Mouse (Mus musculus): ENCODE measurements around the gene Anks1.

Anks1 gene

DNA sequence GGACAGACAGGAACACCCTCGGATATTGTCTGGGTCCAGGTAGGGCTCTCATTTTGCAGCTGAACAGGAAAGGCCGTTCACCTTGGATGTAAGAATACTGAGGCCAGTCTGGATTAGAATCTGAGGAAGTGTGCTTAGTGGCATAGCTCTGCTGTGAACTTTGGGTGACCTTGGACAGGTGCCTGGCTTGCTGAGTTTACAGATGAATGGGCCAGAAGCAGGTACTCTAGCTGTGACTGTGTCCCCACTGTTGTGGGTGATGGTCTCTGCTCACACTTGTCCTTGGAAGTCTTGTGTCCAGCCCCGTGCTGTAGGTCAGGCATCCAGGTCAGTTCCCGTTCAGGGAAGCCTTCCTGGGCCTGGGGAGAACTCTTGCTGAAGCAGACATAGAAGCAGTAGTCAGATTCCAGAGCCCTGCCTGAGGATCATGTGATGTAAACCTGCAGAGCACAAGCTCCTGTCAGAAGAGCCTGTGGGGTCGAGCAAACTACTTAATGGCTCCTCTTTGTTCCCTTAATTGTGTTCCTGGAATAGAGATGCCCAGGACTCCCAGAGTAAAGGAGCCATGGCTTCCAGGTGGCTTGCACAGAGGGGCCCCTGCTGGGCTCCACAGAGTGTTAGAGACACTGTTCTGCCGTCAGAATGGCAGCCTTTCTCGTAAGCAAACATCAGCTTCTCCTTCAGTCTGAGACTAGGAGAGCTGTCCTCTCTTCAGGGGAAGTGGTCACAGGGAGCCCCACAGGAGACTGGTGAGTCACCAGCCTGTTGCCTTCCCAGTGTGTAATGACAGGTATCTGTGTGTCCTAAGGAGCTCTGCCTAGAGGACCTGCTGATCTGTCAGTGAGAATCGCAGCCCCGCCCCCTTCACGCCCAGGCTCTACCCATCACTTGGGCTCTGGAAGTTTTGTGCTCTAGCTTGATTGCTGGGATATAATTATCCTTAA, 85.2 kb downstream of the Anks1 start:
- in situ Hi-C loops (cut with MboI, MseI) = no loop called here

DNA sequence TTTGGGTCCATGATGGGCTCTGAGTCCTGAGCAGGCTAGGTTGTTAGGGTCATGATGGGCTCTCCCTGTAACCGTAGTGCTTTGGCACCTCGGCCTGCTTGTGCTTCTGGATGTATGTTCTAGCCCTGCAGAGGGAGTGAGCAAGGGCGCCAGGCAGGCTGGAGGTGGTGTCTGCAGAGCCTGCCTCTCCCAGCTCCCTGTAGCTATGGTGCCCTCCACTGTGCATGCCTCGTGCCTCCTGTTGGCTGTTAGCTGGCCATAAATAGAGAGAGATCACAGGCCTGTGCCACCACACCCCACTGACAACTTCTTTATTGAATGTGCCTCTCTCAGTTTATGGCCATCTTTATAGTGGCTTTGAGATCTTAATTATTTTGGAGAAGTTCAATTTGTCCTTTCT, 87.2 kb downstream of the Anks1 start:
- in situ Hi-C loops (cut with MboI, MseI) = no loop called here

DNA sequence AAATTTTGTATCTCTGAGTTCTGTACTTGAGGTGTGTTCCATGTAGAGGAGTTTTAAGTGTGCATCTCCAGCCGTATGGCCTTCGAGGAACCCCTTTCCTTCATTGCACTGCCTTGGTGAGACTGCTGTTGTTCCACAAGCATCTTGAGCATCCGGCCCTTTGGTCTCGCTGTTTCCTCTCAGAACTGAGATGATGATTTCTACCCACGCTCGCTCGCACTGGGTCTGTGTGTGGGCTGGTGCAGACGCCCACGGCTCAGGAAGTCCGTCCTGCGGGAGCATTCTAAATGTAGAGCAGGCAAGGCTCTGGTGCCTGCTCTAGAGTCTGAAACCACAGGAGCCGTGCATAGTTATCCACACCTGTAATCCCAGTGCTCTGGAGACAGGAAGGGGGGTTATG, 88.1 kb downstream of the Anks1 start:
- in situ Hi-C loops (cut with MboI, MseI) = no loop called here

DNA sequence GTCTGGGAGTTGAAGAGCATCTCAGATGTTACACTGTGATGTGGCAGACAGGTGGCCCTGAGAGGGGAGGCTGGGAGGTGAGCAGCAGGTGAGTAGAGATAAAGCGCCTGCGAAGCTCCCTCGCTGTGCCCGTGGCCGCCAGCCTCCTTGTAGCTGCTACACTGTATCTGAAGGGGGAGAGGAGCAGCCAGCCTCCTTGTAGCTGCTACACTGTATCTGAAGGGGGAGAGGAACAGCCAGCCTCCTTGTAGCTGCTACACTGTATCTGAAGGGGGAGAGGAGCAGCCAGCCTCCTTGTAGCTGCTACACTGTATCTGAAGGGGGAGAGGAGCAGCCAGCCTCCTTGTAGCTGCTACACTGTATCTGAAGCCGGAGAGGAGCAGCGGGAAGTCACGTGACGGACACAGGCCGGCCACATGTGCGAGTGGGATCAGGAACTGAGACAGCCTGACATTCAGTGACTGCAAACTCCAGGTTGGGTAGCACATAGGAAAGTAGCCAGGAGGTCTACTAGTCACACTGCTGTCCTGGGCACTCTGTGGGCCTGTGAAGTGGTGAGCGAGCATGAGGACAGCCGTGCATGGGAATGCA, 90.7 kb downstream of the Anks1 start:
- in situ Hi-C loops (cut with MboI, MseI) = loop anchor here in 1 of 2 experiments (25.0 kb wide), 1 partner anchor 1438 kb away; no protein-coding TSS in a partner anchor

DNA sequence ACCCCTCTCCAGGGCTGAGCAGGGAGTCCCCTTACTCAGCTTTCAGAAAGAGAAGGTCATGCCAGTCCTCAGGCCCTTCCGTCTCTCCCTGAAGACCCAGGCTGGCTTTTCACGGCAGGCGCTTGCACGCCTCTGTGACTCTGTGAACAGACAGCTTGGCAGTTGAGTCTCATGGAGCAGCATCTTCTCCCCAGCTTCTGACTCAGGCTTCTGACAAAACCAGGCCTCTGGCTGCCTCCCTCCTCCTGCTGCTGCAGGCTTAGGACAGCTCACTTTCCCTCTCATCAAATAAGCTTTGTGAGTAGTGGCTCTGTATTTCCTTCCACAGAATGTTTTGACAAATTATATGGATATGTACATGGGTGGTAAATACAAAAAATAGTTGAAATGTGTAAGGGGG, 91.3 kb downstream of the Anks1 start:
- in situ Hi-C loops (cut with MboI, MseI) = loop anchor here in 1 of 2 experiments (25.0 kb wide), 1 partner anchor 1437 kb away; no protein-coding TSS in a partner anchor

DNA sequence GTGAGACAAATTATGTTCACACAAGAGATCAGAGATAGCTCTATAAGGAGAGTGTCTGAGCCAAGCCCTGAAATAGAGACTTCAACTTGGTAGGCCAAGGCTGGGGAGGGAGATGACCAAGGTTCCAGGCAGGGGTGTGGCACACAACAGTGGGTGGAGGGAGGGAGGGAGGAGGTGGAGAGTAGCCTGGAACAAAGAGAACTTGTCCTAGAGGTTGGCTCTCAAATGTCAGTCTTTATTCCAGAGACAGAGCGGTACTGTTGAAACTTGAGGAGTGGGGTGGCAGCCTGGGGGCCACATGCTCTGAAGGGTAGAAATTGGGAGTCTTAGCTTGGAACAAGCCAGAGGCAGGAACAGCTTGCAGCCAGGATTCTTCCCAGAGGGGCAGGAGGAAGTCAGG, 91.7 kb downstream of the Anks1 start:
- in situ Hi-C loops (cut with MboI, MseI) = loop anchor here in 1 of 2 experiments (25.0 kb wide), 1 partner anchor 1436 kb away; no protein-coding TSS in a partner anchor

DNA sequence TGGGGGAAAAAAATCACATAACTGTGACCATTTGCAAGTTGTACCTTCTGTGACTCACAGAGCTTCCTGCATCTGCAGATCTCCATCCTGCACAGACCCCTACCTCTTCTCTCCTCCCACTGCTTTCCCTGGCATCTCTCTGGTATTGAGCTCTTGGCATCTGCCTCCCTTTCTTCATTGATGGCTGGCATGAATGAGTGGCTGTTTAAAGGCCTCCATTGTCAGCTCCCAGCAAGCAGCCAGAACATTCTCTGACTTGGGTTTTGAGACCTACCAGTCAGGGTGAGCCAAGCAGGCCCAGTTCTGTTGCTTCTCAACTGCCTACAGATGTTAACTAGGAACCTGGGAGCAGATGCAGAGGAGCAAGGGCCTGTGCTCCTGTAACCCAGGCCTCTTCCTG, 96.3 kb downstream of the Anks1 start:
- in situ Hi-C loops (cut with MboI, MseI) = loop anchor here in 1 of 2 experiments (25.0 kb wide), 1 partner anchor 1432 kb away; no protein-coding TSS in a partner anchor

DNA sequence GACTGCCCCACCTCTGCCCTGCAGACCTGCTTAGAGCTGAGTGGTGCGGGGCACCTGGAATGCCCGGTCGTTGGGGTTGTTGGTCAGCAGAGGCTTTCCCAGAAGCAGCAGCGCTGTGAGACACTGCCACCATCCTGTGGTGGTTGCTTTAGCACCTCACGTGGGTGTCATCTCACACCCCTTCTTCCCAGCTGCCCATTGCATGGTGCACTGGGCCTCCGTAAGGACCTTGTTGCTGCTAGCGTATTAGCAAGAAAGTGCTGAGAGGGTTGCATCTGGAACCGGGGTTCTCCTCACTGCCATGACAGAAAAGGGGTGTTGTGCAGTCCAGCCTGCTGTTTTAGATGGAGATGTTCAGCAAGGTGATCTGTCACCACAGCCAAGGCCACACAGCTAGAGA, 97.1 kb downstream of the Anks1 start:
- in situ Hi-C loops (cut with MboI, MseI) = loop anchor here in 1 of 2 experiments (25.0 kb wide), 1 partner anchor 1431 kb away; no protein-coding TSS in a partner anchor

DNA sequence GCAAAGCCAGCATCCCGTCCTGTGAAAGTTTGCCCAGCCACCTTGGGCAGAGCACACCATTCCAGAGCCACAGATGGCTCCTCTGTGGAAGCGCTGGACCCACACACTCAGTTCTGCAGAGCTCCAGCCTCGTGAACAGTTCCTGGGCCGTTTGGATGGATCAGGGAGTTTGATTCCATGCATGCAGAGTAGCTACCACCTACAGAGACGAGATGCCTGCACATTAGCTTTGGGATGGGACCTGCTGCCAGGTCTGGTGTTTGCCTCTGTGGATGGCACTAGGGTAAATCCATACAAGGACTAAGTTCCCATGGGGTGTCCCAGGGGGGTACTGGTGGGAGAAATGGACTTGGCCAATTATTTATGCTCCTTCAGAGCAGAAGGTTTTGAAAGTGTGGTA, 97.5 kb downstream of the Anks1 start:
- in situ Hi-C loops (cut with MboI, MseI) = loop anchor here in 1 of 2 experiments (25.0 kb wide), 1 partner anchor 1431 kb away; no protein-coding TSS in a partner anchor

DNA sequence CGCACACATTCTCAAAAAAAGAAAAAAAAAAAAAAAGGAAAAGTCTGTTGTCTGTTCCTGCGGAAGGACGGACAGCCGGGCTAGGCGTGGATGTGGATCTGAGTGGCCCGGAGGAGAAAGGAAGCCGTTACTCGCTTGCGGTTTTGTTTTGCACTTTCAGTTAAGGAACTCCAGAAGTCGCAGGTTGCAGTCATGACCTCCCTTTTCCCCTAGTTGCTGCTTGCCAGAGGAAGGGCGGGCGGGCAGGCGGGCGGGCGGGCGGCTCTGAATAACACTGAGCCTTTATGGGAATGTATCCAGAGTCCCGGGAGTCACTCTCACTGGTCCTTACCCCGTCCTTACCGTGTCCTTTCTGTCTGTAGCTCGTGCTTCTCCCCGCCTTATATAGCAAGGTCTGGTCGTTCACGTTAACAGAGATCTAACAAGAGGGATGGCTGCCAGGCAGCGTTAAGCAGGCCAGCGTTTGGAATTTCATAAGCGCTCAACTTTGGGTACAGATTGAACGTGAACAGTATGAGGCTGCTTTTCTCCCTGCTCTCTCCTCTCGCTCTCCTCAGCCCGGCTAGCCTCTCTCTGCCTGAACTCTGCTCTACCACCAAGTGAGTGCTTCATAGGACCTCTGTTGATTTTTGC, 98.2 kb downstream of the Anks1 start:
- in situ Hi-C loops (cut with MboI, MseI) = loop anchor here in 1 of 2 experiments (25.0 kb wide), 1 partner anchor 1430 kb away; no protein-coding TSS in a partner anchor

DNA sequence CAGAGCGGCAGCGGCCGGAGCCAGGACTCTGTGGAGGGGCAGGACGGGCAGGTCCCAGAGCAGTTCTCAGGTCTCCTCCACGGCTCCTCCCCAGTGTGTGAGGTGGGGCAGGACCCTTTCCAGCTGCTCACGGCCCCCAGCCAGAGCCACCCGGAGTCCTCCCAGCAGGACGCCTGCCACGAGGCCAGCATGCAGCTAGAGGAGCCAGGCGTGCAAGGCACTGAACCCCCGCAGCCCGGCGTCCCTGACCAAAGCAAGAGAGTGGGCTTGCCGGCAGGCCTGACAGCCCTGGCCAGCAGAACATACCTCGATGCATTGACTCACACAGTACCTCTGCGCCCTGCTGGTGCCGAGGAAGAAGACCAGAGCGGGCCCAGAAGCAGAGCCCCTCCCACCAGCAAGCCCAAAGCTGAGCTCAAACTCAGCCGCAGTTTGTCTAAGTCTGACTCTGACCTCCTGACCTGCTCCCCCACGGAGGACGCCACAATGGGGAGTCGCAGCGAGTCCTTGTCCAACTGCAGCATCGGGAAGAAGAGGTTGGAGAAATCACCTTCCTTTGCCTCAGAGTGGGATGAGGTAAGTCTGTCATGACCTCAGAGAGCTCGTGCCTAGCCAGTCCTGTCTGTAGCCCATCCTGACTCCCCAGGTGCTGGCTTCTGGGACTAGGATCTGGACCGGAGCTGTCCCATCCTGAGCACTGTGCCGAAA, 98.9 kb downstream of the Anks1 start:
- in situ Hi-C loops (cut with MboI, MseI) = loop anchor here in 1 of 2 experiments (25.0 kb wide), 1 partner anchor 1429 kb away; no protein-coding TSS in a partner anchor

DNA sequence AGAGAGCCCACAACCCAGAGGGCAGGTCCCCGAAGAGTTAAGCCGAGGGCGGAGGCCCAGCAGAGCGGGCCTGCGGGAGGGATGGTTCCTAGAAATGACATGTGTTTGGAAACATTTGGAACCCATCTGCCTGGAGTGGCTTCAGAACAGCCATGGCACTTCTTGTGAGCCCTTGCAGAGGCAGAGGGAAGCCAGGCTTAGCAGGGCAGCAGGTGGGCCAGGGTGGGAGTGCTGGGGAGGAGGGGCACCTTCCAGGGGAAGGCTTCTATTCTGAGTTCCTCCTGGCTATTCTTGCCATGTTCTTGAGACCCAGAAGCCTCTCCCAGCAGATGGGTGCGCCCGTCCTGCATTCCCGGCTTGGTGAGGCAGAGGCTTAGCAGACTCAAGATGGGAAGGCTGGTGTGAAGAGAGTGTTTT, 99.5 kb downstream of the Anks1 start:
- in situ Hi-C loops (cut with MboI, MseI) = loop anchor here in 1 of 2 experiments (25.0 kb wide), 1 partner anchor 1429 kb away; no protein-coding TSS in a partner anchor

DNA sequence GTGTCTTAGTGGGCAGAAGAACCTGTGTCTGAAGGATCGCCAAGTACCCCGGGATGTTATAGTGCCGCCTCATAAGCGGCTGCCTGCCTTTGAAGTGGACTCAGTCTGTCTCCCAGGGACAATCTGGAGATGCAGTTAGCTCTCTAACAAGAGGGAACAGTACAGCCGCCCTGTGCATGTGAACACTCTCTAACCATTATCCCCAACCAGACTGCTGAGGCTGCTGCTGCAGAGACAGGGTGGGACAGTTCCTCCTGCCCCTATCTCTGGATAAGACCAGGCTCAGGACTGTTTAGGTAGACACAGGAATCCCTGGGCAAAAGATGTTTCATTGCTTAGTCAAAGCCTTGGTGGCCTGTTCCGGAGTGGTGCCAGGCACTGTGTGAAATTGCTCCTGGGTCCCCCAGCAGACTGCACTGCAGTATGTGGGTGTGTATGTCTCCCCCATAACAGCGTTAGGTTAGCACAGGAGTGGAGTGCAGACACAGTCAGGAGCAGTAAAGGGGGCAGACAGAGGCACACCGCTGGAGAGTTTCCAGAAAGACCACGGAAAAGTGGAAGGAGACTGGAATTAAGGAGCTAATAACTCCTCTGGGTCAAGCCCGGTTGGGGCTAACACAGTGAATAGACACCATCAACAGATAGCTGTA, 100.1 kb downstream of the Anks1 start:
- in situ Hi-C loops (cut with MboI, MseI) = loop anchor here in 1 of 2 experiments (25.0 kb wide), 1 partner anchor 1428 kb away; no protein-coding TSS in a partner anchor

DNA sequence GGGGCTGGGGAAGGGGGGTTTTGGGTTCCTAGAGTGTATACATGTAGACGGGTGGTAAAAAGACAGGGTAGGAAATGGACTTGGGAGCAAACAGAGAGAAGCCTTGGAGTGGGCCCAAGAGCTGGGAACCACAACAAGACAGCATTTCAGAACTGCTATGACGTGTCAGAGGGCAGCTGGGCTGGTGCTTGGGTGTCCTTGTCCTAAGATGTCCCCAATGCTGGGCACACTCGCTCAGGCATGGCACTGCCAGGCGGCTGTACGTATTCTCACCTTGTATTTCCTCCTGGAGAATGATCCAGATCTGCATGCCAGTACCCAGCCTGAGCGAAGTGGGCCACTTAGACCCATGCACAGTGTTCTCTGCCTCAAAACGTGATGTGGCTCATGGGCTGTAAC, 100.6 kb downstream of the Anks1 start:
- in situ Hi-C loops (cut with MboI, MseI) = loop anchor here in 1 of 2 experiments (25.0 kb wide), 1 partner anchor 1428 kb away; no protein-coding TSS in a partner anchor

DNA sequence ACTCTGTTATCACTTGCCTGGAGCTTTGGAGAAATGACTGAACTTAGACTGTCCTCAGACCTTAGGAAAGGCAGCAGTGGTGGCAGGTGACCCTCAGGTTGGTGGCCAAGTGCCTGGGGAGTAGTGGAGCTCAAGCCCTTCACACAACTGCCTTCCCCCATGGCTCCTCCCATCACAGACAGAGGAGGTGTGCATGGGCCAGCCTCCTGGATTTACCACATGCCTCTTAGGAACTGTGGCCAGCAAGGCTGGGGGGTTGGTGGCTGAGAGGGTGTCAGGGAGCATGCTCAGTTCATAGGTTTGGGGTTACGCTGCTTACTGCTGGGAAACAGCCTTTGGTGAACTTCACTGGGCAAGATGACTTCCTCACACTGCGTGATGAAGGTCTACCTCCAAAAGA, 101.8 kb downstream of the Anks1 start:
- in situ Hi-C loops (cut with MboI, MseI) = loop anchor here in 1 of 2 experiments (25.0 kb wide), 1 partner anchor 1426 kb away; no protein-coding TSS in a partner anchor

DNA sequence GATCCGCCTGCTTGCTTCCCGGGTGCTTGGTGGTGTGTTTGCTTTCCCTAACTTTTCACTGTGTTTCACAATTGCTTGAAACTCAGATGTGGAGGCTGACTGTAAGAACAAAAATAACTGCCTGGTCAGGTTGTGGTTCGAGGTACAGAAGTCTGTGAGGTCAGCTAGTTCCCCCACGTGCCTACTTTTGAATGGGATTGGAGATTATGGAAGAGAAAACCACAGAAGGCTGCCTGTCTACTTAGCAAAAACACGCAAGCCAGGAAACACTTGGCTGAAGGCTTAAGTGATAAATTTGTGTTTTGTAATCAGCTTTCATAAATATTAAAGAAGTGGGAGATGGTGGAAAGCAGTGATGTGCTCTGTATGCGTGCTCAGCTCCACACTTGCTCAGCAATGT, 103.7 kb downstream of the Anks1 start:
- in situ Hi-C loops (cut with MboI, MseI) = loop anchor here in 1 of 2 experiments (25.0 kb wide), 1 partner anchor 1424 kb away; no protein-coding TSS in a partner anchor

DNA sequence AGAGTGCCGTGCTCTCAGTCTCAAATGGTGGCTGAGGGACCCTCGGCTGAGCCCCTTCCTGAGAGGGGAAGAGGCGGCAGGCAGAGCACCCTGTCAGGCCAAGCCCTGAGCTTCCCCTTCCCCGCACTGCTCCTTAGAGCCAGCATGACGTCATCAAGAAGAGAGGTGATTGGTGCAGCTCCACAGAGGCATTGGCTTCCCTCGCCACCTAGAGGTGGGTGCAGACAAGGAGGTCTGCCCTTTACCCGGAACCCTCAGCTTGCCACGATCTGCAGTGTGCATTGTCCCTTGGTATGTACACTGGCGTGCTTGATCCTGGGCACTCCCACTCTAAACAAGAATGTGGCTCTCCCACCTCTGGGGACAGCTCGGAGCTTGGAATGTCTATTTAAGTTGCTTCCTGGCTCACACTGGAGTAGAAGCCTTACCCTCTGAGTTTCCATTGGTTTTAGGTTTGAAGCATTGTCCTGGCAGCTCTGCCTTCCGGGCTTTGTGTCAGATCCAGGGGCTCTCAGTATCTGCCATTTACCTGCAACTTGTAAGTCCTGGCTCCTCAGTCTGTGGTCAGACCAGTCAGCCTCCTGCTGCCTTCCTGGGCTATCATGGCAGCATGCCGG, 104.3 kb downstream of the Anks1 start:
- in situ Hi-C loops (cut with MboI, MseI) = loop anchor here in 1 of 2 experiments (25.0 kb wide), 1 partner anchor 1424 kb away; no protein-coding TSS in a partner anchor

DNA sequence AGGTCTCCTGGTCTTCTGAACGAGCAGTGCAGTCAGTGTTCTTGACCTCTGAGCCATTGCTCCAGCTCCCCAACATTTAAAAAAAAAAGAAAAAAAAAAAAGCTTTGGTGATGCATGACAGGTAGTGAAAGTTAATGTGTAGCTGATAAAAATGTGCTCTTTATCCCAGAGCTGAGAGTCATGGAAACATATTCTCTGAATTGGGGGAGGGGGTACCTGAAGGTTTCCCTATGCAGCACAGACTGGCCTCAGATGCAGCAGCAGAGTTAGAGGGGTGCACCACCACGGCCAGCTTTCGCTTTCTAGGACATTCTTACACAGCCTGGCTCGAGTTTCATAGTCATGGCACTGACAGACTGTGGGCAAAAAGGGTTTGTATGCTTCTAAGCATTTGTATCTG, 105.3 kb downstream of the Anks1 start:
- in situ Hi-C loops (cut with MboI, MseI) = loop anchor here in 1 of 2 experiments (25.0 kb wide), 1 partner anchor 1423 kb away; no protein-coding TSS in a partner anchor

DNA sequence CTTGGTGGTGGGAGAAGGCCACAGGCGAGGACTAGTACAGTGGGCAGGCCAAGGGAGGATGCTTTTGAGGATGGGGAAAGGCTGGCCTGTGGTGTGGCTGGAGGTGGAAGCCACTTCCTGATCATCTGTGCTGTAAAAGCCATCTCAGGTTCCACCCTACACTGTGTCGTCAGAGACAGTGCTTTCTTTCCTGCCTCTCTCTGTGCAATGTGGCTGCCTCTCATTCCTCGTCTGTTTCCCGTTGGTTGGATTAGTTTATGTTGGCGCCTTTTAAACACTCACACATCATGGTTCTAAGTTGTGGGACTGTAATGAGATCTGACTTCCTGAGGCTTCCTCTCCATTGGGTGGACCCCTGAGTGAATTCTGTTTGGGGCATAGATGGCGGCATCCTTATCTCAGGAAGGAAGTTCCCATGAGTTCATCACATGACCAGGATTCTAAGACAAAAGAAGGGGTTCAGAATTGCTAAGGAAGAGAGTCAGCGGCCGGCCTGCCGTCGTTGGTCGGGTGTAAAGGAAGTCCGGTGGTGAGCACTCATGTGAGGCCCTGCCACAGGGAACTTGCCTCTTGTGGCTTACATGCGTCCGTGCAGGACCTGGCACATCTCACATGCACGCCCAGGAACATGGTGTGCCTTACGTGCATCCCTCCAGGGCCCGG, 106.1 kb downstream of the Anks1 start:
- in situ Hi-C loops (cut with MboI, MseI) = loop anchor here in 1 of 2 experiments (25.0 kb wide), 1 partner anchor 1422 kb away; no protein-coding TSS in a partner anchor
